Mouse (Mus musculus): ENCODE results near the gene Oard1. TPM values are rescaled to one million over a fixed set of nuclear protein-coding genes. Genes with fewer than 3 reads are reported as not detected.

The Oard1 gene
- total RNA-seq, 4 experiments from 2014 or later: 16.3 to 24.2 (median 22.1) TPM

DNA sequence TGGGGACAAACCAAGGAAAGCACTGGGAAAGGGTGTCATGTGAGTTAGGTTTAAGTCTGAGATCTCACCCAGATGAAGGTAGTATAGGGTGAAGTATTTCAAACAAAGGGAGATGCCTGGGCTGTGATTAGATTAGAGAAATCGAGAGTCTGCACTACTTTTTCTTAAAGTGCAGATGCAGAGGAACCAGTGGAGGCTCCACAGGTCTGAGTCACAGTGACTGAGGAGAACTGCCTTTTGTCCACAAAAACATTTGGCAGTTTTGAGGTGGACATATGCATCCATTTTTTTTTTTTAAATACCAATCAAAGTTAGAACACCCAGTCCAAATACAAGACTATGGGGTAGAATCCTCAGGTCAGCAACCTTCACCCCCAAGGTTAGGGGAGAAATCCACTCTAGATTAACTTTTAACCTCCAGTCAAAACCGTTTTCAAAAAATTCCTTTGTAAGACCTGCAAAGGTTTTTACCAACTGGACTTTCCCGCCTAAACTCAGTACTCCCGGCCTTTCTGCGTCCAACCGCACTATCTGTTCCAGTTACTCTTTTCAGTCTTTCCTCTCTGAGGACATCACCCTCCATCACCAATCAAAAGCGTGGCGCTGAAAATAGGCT is 1.8 kb upstream of the Oard1 start:
- no peak for DNase-seq (ENCODE audit: low spot score)

DNA sequence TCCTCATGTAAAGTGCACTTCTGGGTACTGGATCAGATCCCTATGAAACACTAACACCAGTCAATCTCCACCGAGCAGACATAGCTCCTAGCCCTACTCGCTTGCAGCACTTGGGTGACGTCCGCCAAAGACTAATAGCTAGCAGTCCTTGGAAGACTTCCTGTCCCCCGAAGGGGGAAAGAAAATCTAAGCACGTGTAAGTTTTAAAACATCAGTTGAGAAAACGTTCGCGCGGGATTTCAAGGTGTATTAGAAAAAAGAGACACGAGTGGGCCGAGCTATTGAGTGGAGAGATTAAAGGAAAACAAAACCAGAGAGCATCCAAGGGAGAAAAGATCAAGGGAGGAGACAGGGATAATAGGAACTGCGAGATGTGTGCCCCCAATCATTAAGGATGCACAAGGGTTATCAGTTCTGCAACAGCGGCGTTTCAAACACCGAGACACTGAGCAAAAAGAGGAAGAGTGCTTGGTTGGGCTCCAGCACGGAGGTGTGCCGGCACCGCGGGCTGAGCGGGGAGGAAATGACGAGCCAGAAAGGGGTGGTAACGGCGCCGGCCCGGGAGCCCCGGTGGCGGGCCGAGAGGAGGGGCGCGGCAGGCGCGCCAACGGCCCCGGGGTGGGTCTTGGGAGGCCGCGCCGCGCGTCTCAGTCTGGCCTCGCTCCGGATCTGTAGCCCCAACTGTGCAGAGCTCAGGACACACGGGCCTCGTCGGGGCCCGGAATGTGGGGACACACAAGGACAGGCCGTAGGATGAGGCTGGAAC is 1.1 kb upstream of the Oard1 start:
- DNase-seq (ENCODE audit: low spot score): peak; percentile 67

DNA sequence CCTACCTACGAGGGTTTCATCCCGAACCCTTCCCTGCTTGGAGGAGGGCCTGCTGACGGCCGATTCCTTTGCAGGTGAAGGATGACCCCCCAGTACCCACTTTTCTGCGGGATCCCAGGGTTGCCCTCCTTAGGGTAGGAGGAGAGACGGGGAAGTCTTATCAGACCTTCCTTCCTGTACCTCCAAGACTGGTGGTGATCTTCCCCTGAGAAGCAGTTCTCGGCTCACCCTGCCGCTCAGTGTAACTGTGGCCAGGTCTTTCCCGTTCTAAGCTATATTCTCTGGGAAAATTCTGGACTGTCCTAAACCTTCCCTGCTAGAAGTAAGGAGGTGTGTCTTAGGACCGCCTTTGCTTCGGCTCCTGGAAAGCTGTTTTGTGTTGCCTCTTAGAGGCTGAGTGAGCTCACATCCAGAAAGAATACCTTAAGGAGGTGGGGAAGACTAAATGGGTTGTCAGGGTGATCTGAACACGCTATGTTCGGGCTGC is 528 bp downstream of the Oard1 start:
- peak; percentile 40 for DNase-seq (ENCODE audit: low spot score)

DNA sequence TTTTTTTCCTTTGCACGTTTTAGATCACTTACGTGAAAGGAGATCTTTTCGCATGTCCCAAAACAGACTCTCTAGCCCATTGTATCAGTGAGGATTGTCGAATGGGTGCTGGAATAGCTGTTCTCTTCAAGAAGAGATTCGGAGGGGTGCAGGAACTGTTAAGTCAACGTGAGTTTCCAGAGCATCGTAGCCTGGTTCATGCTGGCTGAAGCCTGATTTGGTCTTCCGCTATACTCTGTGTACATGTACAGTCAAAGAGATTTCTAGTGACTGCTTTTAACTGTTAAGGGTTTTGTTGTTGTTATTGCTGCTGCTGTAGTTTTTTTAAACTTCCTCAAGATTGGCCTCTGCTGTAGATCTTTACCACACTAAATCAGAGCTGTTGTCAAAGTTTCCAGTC is 1.4 kb downstream of the Oard1 start:
- DNase-seq (ENCODE audit: low spot score): no peak

DNA sequence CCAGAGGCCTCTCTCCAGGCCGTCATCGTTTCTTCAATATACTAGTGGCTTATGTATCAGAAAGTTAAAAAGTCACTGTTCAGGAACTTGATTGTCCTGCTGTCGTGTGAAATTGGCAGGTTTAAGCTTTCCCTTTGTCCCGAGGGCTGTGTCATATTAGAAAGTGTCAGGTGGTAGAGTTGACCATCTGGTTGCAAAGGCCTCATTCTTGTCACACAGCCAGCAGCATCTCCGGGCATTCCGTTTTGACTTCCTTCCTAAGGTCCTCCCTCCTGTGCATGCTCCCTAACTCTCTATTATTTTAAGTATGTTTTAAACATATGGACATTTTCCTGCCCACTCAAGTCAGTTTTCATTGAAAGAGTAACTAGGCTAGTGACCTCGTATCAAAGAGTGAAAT is 6.2 kb downstream of the Oard1 start:
- DNase-seq (ENCODE audit: low spot score): no peak

DNA sequence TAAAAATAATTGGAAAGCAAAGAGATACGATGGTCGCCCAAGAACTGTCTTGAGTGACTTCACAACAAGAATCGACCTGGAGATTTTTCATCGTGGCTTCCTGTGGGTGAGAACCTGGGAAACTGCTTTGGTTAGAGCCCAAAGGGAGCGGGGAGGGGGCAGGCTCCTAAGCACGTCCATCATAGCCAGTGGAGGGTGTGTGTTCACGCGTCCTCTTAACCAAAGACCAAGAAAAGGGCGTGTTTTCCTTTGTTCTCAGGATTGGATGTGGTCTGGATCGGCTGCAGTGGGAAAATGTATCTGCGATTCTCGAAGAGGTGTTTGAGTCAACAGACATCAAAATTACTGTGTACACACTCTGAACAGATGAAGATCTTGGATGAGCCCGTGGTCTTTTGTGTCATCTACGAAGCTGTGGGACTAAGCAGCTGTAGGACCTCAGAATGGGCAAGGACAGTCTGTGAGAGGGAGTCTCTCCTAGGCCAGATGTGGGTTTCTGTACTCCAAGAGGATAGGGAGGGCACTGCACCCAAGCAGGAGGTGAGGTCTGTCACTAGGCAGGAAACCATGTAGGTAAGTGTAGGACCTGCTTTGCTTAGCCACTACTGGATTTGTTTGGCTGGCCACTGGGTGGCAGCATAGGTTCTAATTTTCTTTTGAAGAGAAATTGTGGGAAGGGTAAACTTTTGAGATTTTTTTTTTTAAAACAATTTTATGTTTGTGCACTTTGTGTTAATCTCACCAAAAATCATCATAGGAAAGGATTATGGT is 6.8 kb downstream of the Oard1 start:
- DNase-seq (ENCODE audit: low spot score): no peak

DNA sequence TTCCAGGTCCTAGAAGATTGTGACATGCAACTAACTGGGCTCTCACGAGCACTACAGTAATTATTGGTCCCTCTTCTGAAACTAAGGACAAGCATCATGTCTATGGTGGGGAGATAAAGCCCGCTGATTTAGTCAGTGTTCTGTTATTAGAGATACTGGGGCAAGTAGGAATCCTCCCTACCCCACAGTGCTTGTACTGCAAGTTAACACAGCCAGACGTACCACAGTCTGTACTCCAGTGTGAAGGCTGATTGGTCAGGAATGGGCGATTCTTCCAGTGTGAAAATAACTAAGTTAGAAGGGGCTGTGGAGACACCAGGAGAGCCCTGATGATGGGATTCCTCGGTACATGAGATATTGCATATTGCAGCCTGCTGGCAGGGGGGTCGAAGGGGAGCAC is 7.7 kb downstream of the Oard1 start:
- no peak for DNase-seq (ENCODE audit: low spot score)

DNA sequence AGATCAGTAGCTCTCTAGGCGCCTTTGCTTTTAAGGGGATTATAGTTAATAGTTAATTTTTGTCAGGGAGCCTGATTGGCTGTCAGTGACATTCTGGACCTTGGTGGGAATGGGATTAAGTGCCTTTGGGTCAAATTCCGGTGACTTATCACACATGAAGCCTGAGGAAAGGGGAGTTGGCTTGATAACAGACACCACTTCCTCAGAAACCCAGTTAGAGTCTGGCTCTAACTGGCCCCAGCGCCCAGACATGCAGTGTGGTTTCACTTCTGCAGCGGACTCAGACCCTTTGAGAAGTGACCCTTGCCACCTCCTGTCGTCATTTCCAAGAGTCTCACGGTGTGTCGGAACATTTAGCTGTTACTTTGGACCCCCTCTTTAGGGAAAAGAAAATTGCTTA is 8.4 kb downstream of the Oard1 start:
- no peak for DNase-seq (ENCODE audit: low spot score)

DNA sequence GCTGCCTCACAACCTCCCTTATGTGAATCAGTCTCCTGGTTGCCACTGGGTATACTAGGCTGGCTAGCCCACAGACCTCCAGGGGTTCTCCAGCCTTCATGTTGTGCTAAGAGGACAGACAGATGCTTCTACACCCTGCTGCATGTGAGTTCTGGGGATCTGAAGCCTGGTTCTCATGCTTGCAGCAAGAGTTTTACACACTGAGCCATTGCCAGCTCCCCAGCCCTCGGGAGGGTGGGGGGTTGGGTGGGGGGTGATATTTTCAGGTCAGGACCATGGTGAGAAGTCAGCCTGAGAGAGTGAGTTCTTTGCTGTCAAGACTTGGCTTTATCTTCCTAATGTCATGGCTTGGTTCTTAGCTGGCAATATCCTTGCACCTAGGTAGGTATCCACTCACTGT is 9.0 kb downstream of the Oard1 start:
- no peak for DNase-seq (ENCODE audit: low spot score)

DNA sequence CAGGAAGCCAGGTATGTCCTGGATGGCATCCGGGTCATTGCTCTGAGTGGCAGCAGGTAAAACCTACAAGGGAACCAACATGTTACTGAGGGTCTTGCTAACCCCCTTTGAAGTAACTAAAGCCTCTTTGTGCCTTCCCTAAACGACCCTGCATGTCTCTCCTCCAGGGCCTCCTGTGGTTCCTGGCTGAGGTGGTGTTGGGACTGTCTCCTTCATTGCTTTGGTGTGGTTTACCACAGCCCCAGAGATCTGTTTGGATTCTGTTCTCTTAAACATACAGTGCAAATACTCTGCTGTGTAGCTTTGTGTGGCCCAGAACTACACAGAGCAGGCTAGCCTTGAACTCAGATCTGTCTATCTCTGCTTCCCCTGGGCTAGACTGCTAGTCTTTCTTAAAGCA is 9.8 kb downstream of the Oard1 start:
- no peak for DNase-seq (ENCODE audit: low spot score)

DNA sequence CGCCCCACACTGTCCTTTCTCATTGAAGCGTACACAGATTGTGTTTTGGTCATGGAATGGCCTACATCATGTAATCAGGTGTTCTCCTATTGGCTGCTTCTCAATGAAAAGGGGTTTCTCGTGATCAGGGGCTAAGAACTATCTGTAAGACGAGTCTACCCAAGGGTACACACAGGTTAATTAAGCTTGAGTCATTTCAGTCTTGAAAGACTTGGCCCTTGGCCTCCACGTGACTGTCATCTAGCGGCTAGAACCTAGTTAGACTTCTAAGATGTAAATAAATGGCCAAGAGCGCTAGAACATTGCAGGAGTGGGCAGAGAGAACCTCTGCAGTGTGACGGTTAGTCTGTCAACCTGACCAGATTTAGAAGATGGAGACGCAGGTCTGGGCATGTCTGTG is 14.4 kb downstream of the Oard1 start:
- DNase-seq (ENCODE audit: low spot score): no peak

DNA sequence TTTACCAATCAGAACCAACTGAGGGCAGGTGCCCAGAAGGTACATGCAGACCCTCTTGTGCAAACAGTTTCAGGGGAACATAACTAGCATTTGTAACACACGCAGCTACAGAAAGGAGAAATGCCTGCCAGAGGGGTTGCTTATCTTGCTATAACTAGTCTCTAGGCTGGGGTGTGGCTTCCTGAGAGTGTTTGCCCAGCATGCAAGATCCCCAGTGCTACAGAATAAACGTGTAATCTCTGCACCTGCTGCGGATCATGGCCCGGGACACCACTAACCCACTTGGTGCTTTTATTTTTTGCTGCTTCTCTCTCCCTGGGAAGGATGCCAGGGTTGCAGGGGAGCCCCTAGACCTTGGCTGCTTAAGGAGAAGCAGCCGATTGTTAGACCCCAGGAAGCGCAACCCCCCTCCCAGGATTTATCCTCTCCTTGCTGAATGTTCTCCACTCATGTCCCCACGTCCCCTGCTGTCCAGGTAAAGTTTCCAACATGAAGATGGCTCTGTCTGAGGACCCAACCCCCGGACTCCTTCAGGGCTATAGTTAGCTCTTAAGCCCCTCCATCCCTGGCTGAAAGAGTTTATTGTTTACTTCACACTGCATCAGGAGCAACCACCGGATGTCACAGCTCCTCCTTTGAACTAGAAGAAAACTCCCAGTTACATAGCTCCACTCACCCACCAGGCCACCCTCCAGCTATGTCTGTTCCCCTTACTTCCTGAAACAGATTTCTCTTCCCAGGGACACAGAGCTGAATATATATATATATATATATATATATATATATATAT is 16.2 kb downstream of the Oard1 start:
- DNase-seq (ENCODE audit: low spot score): no peak

DNA sequence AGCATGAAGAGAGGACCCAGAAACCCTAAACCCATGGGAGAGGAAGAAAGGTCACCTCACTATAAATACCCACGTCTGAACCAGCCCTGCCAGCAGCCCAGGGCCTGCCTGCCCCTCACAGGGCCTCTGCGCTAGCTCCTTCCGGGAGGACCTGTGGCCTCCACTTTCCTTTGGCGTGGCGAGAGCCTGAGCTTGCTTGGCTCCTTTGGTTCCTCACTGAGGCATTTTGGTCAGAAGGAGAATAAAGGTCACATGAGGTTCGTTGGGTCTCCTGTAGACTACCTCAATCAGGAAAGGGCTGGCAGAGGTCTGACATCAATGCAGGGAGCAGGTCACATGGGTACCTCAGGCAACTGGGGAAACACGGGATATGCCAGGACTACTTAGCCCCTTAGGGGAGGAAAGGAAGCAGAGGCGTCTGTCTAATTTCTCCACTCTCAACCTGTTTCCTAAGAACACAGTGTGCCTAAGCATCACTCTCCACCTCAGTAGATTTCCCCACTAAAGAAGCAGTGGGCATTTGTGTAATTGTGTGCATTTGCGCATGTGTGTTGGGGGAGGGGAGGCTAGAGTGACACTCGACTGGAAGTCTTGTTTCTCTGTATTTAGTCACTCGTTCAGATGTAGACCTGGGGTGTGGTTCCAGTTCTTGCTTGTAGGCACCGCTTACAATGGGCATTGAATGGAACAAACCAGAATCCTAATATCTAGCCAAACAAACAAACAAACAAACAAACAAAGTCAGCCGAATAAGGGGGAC is 17.4 kb downstream of the Oard1 start:
- no peak for DNase-seq (ENCODE audit: low spot score)

DNA sequence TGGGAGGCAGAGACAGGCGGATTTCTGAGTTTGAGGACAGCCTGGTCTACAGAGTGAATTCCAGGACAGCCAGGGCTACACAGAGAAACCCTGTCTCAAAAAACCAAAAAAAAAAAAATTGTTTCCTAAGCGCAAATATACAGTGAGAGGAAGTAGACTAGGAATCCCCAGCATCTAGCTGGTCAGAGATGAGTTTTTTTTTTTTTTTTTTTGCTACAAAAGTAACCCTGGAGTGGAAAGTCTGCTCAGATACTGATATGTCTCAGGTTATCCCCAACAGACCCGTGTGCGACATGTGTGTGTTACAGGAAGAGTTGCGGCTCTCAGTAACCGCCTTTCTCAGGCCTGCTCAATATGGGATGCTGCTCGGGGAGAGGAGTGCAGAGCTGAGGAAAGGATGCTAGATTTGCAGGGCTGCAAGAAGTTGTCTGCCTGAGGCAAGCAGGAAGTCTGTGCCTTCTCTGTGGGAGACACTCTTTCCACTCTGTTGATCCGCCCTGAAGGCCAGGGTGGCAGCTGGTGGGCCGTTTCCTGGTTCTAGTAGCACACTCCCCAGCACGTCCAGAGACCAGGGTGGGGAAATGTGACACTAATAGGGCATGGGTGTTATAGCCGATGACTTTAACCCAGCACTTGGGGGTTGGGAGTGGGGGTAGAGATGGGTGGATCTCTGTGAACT is 18.2 kb downstream of the Oard1 start:
- no peak for DNase-seq (ENCODE audit: low spot score)

DNA sequence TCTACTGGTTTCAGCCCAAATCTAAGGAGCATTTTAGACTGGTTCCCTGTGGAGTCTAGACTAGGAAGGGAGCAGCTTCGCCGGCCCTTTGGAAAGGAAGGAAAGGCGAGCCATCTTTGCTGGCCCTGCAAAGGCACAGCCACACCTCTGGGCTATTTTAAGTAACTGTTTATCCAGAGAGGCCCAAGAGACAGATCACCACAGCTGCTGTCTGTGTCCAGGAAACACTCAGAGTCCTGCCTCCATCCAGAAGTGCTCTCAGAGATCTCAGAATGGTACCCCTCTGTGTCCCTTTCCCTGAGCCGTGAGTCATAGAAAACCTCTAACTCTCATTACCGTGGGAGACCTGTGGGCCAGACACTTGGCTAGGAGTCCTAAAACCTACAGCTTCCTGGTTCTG is 20.6 kb downstream of the Oard1 start:
- DNase-seq (ENCODE audit: low spot score): peak; percentile 69

DNA sequence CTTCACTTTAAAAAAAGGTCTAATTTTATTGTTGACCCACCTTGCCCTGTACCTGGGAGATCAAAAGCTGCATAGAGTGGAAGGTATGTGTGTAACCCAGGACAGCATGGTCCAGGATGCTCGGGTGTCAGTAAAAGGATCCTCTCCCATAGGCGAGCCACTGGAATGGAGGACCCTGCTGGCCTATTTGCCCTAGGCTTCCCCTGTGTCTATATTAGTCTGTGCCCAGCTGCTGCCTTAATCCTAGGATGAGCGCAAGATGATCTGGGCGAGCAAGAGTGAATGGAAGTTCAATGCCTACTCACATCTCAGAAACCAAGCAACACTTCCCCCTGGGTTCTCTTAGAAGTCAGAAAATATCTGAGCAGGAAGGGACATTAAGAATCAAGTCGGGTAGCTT is 21.2 kb downstream of the Oard1 start:
- no peak for DNase-seq (ENCODE audit: low spot score)

DNA sequence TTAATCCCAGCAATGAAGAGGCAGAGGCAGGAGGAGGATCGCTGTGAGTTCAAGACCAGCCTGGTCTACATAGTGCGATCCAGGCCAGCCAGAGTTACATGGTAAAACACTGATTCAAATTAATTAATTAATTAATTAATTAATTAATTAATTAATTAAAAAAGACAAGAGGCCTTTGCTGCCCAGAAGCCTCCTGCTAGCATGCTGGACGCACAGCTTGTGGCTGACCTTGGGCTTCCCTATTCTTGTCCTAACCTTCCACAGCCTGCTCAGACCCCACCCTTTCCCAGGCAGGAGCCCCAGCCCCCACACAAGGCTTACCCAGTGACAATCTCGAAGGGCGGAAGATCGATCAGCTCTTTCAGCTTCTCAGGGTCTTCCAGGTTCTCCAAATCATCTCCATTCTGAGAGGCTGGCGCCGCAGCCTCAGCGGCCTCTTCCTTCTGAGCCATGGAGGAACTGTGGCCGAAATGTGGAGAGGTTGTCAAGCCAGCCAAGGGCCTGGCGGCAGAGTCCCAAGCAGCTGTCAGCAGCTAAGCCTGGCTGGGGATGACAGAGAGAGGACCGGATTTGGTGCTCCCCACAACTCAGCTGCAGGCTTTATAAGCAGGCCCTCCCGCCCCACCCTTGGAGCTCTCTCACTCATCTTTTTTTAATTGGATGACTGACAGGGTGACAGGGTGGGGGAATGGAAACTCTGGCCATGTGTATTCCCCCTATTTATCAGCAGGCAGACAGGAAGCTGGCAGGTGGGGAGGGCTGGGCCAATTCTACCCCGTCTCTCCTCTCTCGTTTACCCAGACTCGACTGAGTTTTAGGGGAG is 22.6 kb downstream of the Oard1 start, which contains the start of gene Apobec2:
TSS of gene Apobec2 (minus strand) at position 773 of the 823 bp plus-strand sequence.
- DNase-seq (ENCODE audit: low spot score): no peak

DNA sequence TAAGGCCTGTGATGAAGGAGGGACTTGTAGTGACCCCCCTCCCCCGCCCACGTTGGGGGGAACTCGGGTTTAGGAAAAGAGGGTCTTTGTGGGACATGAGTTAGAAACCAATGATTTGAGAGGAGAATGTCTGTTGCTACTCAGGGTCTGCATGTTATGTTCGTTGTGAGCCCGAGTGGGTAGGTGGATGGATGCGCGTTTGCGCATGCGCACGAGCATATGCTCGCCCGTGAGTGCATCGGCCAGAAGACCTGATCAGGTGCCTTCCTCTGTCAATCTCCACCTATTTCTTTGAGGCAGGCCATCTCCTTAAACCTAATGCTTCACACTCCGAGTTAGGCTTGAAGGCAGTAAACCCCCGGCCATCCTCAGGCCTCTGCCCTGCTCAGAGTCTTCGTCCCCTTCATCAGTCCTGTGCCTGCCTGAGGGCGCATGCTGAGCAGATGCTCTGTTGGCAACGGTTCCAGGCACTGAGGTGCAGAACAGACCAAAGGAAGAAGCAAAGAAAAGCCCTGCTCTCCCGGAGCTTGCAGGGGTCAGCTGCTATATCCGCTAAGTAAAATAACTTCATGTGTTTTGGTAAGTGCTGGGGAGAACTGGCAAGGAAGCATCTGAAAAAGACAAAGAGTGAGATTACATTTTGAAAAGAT is 23.3 kb downstream of the Oard1 start:
- no peak for DNase-seq (ENCODE audit: low spot score)

Data from heart, adult 8-10 months (tissue).